Mouse (Mus musculus): ENCODE measurements around the gene Slc25a54. TPM values are rescaled to one million over a fixed set of nuclear protein-coding genes. Genes with fewer than 3 reads are reported as not detected.

Gene Slc25a54
- total RNA-seq, 2 experiments from 2014 or later = not detected

DNA sequence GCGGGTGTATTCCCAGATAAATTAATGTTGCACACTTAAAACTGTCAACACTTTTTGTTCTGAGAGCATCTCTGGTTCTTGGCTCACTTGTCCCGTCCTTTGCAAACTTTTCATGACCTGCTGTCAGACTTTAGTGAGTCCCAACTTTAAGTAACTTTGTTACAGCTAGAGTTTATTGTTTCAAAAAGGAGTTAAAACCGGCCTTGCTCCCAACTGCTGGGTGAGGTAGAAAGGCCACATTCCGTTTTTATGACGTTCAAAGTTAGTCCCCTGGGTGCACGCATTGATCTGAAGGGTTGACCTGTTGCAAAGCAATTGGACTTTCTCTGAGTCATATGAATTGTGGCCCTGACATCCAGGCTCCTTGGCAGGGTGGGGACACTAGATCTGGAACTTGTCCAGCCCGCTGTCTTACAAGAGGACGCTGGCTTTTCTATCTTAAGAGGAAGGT, 43.3 kb downstream of the Slc25a54 start:
- DNase-seq (ENCODE audit: low spot score in 2 of 2) = peak in 1 of 2 experiments; percentile 42

DNA sequence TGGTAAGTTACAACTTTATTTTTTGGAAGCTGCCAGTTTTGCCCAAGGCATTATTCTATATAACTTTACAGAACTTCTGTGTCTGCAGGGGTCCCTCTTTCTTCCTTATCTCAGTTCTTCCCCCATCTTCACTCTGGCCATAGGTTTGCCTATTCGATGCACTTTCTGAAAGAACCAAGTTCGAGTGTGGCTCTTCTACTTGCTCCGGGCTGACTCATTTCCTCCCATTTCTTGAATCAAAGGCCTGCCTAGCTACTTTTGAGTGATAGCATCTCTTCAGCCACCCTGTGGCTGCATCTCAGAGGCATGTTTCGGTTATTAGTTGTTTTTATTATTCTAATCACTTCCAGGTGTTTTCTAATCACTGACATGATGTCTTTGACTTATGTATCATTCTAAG, 43.8 kb downstream of the Slc25a54 start:
- no peak for DNase-seq (ENCODE audit: low spot score in 2 of 2)

GRCm38 (mm10) chr3:109125531-109125930, 45.3 kb downstream of the Slc25a54 start:
- no peak for DNase-seq (ENCODE audit: low spot score in 2 of 2)

DNA sequence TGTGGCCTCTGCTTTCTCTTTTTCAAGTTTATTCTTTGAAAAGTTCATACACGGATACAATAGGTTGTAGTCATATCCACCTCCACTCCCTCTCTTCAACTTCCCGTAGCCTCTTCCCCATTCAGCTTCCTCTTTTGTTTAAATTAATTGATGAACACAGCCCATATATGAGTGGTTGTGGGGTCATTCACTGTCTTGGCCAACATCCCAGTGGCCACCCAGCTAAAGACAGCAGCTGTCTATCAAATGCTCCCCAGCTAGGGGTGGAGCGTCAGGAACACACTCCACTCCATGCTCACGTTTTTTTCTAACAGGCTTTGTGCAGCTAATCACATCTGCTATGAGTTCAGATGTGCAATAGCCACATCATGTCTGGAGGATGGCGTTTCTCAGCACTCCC, 49.5 kb downstream of the Slc25a54 start:
- no peak for DNase-seq (ENCODE audit: low spot score in 2 of 2)

- DNase-seq (ENCODE audit: low spot score in 2 of 2) = no peak
Measured at GRCm38 (mm10) chr3:109132966-109133365, 52.7 kb downstream of the Slc25a54 start.

GRCm38 (mm10) chr3:109134036-109134435, 53.8 kb downstream of the Slc25a54 start:
- DNase-seq (ENCODE audit: low spot score in 2 of 2) = no peak

GRCm38 (mm10) chr3:109135352-109135751, 55.1 kb downstream of the Slc25a54 start:
- no peak for DNase-seq (ENCODE audit: low spot score in 2 of 2)

GRCm38 (mm10) chr3:109152561-109152960, 72.3 kb downstream of the Slc25a54 start:
- no peak for DNase-seq (ENCODE audit: low spot score in 2 of 2)

- no peak for DNase-seq (ENCODE audit: low spot score in 2 of 2)
Measured at GRCm38 (mm10) chr3:109153410-109153809, 73.1 kb downstream of the Slc25a54 start.

GRCm38 (mm10) chr3:109155926-109156669, 75.8 kb downstream of the Slc25a54 start:
- DNase-seq (ENCODE audit: low spot score in 2 of 2) = no peak

DNA sequence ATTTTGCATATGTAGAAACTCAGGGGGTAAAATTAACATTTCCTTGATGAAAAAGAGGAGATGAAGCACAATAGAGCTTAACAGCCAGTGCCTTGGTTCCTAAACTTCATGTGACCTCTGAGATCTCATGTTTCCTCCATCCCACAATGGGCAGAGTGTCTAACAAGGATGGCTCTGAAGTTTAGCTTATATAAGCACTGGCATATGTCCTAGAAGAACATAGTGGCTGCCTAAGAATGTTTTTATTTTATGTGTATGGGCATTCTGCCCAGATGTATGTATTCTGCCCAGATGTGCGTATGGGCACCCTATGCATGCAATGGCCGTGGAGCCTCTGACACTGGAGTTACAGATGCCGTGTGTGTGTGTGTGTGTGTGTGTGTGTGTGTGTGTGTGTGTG, 77.2 kb downstream of the Slc25a54 start:
- DNase-seq (ENCODE audit: low spot score in 2 of 2) = no peak

GRCm38 (mm10) chr3:109164088-109164487, 83.8 kb downstream of the Slc25a54 start:
- no peak for DNase-seq (ENCODE audit: low spot score in 2 of 2)

DNA sequence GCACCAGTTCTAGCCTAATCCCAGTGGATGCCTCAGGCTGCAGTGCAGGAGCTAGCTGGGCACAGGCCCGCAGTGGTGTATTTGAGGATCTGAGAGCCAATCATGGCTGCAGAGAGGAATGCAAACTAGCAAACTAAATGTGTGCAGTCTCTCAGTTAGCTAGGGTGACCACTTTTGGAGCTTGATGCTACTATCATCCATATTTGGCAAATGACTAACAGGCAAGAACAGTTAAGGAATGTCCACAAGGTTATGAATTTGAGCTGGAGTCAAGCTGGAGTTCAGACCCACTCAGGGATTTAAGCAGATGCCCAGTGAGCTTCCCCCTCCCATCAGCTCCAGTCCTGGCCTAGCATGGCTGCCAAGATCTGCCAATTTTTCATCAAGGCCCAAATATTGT, 84.4 kb downstream of the Slc25a54 start:
- no peak for DNase-seq (ENCODE audit: low spot score in 2 of 2)

GRCm38 (mm10) chr3:109165214-109165829, 85.1 kb downstream of the Slc25a54 start:
- DNase-seq (ENCODE audit: low spot score in 2 of 2) = no peak

Small RNA genes lying within 50 kb of the gene (microRNA-seq; reads per million reads assigned to microRNA genes)
- gene Gm44384 = not detected

Other genes with a start within 250 kb of the Slc25a54 start
- 10 to 100 TPM; 40.8 to 44.2 TPM for gene Stxbp3, start 239.9 kb upstream of the Slc25a54 start, total RNA-seq (2021)
- gene Fndc7, start 190.5 kb upstream of the Slc25a54 start, total RNA-seq (2021) = under 1 TPM; 0.31 to 0.42 TPM
- 10 to 100 TPM; 40.8 to 45.6 TPM for gene Prpf38b, start 168.7 kb upstream of the Slc25a54 start, total RNA-seq (2021)
- not detected for gene Henmt1, start 140.6 kb upstream of the Slc25a54 start, total RNA-seq (2021)
- gene Gm9857, start 140.0 kb upstream of the Slc25a54 start, total RNA-seq (2021) = not detected
- 10 to 100 TPM; 27.6 to 30.9 TPM for gene Fam102b, start 52.9 kb upstream of the Slc25a54 start, total RNA-seq (2021)
- 10 to 100 TPM; 40.2 to 50.6 TPM for gene Slc25a24, start 42.7 kb downstream of the Slc25a54 start, total RNA-seq (2021)

Measured in gastrocnemius, postnatal 4 days (tissue).